Mouse (Mus musculus): Measurements from ENCODE around the gene Klhdc7b. TPM values are rescaled to one million over a fixed set of nuclear protein-coding genes. Genes with fewer than 3 reads are reported as not detected.

Gene Klhdc7b
- total RNA-seq (2017): not detected in 3 replicates

DNA sequence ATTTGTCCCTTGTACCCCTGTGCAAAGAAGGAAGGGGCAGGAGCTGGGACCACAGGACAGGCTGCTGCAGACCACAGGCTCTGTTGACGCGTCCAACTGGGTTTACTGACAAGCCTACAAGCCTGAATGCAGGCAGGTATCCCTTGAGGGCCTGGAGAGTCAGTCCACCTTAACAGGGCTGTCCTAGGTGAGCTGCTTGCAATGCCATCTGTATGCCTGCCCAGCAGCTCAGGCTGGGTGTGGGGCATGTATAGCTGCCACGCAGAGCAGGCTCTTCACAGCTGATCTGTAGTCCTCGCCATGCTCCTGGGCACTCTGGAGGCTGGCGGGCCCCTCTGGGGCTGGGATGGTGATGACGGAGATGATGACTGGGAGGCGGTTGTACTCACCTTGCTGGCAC is at the start of gene Klhdc7b:
Gene Klhdc7b (plus strand): TSS at position 301 of the 400 bp plus-strand sequence.
- ATAC-seq (replicated peaks; ENCODE audit: insufficient number of reproducible peaks, low FRiP score, low TSS enrichment, poor library complexity, severe bottlenecking): no peak

DNA sequence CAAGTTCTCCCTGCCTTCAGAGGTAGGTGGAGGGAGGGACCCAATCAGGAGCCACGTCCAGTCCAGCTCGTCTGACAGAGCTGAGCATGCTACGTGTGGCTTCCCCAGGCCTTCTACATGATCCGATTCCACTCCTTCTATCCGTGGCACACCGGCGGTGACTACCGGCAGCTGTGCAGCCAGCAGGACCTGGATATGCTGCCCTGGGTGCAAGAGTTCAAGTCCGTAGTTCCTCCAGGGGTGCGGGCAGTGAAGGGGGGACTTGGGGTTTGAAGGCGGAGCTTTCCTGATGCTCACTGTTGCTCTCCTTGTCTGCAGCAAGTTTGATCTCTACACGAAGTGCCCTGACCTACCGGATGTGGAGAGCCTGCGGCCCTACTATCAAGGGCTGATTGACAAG is 48.3 kb upstream of the Klhdc7b start:
- no peak for ATAC-seq (replicated peaks; ENCODE audit: insufficient number of reproducible peaks, low FRiP score, low TSS enrichment, poor library complexity, severe bottlenecking)

DNA sequence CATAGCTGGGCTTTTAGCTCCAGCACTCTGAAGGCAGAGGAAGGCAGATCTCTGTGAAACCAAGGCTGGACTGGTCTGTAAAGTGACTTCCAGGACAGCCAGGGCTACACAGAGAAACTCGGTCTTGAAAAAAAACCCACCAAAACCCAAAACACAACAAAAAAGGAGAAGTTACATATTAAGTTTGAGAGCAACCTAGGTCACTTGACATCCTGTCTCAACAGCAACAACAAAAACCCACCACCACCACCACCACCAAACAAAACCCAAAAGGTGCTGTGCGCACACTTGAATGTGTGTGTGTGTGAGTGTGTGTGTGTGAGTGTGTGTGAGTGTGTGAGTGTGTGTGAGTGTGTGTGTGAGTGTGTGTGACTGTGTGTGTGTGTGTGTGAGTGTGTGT is 45.0 kb upstream of the Klhdc7b start:
- no peak for ATAC-seq (replicated peaks; ENCODE audit: insufficient number of reproducible peaks, low FRiP score, low TSS enrichment, poor library complexity, severe bottlenecking)

GRCm38 (mm10) chr15:89340136-89340535 is 44.6 kb upstream of the Klhdc7b start:
- ATAC-seq (replicated peaks; ENCODE audit: insufficient number of reproducible peaks, low FRiP score, low TSS enrichment, poor library complexity, severe bottlenecking): no peak

DNA sequence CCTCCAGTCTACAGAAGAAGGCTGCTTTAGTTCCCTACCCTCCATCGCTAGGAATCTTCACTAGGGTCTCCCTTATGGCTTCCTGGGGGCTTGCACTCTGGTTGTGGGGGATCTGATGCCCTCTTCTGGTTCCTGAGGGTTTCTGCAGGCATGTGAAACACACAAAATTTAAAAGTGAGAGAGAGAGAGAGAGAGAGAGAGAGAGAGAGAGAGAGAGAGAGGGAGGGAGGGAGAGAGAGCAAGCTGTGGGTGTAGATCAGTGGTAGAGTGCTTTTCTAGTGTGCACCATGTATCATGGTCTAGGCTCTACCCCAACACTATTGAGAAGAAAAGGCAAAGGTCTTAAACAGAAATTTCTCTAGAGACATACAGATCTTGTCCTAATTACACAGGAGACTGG is 43.0 kb upstream of the Klhdc7b start:
- no peak for ATAC-seq (replicated peaks; ENCODE audit: insufficient number of reproducible peaks, low FRiP score, low TSS enrichment, poor library complexity, severe bottlenecking)

- ATAC-seq (replicated peaks; ENCODE audit: insufficient number of reproducible peaks, low FRiP score, low TSS enrichment, poor library complexity, severe bottlenecking): no peak
These were observed 41.4 kb upstream of the Klhdc7b start for GRCm38 (mm10) chr15:89343325-89343724.

DNA sequence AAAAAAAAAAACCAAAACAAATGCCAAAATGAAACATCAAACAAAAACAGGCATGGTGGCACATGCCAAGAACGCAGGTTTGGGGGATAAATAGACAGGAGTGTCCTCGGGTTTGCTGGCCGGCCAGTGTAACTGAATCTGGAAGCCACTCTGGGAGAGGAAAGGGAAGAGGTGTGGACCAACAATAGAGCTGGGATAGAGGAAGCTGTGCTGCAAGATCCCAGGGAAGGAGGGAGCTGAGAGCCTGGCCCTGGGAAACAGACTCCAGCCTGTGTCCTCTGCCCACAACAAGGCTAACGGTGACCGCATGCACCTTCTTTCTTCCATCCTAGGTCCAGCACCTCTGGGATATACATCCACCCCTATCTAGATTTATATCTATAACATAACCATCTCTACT is 34.3 kb upstream of the Klhdc7b start:
- no peak for ATAC-seq (replicated peaks; ENCODE audit: insufficient number of reproducible peaks, low FRiP score, low TSS enrichment, poor library complexity, severe bottlenecking)

GRCm38 (mm10) chr15:89351302-89351701 is 33.4 kb upstream of the Klhdc7b start:
- ATAC-seq (replicated peaks; ENCODE audit: insufficient number of reproducible peaks, low FRiP score, low TSS enrichment, poor library complexity, severe bottlenecking): no peak

DNA sequence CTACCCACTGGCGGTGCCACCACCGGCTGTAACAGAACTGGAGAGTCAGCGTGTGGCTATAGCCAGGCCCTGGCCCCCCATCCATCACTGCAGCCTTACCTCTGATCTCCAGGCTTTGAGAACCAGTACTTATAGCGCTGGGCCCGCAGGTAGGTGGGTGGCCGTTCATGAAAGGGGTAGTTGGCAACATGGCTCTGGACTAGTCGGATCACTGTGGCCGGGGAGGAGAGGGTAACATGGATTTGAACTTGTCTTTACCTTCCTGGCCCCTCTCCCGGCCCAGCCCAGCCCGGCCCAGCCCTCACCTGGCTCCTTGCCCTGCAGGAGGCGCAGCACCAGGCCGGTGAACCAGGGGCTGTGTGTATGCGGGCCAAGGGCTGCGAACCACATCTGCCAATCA is 32.7 kb upstream of the Klhdc7b start:
- no peak for ATAC-seq (replicated peaks; ENCODE audit: insufficient number of reproducible peaks, low FRiP score, low TSS enrichment, poor library complexity, severe bottlenecking)

GRCm38 (mm10) chr15:89352795-89353194 is 31.9 kb upstream of the Klhdc7b start:
- ATAC-seq (replicated peaks; ENCODE audit: insufficient number of reproducible peaks, low FRiP score, low TSS enrichment, poor library complexity, severe bottlenecking): no peak

- ATAC-seq (replicated peaks; ENCODE audit: insufficient number of reproducible peaks, low FRiP score, low TSS enrichment, poor library complexity, severe bottlenecking): no peak
These were observed 30.9 kb upstream of the Klhdc7b start for GRCm38 (mm10) chr15:89353837-89354236.

DNA sequence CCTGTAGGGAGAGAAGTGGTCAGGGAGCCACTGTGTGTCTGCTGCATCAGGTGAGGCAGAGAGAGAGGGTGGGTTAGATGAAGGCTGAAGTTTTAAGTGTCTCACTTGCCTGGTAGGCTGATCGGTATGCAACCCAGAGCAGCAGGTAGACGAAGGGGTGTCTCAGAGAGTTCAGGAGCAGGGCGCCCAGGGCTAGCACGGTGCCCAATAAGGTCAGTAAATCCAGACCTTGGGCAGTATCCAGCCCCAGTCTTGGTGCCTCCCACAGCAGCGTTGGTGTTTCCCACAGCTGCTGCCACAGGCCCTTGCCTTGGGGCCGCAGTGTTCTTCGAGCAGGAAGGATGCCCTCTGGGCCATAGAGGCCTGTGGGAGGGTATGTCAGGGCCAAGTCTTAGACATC is 30.3 kb upstream of the Klhdc7b start:
- ATAC-seq (replicated peaks; ENCODE audit: insufficient number of reproducible peaks, low FRiP score, low TSS enrichment, poor library complexity, severe bottlenecking): no peak

- ATAC-seq (replicated peaks; ENCODE audit: insufficient number of reproducible peaks, low FRiP score, low TSS enrichment, poor library complexity, severe bottlenecking): peak; percentile 88
These were observed 29.2 kb upstream of the Klhdc7b start, which contains the start of the genes Lmf2 and Ncaph2 for GRCm38 (mm10) chr15:89355241-89356187. Gene Lmf2, minus strand, starts transcription at chr15:89355659. Gene Ncaph2, plus strand, starts transcription at chr15:89355719.

- ATAC-seq (replicated peaks; ENCODE audit: insufficient number of reproducible peaks, low FRiP score, low TSS enrichment, poor library complexity, severe bottlenecking): no peak
These were observed 28.3 kb upstream of the Klhdc7b start for GRCm38 (mm10) chr15:89356372-89356771.

DNA sequence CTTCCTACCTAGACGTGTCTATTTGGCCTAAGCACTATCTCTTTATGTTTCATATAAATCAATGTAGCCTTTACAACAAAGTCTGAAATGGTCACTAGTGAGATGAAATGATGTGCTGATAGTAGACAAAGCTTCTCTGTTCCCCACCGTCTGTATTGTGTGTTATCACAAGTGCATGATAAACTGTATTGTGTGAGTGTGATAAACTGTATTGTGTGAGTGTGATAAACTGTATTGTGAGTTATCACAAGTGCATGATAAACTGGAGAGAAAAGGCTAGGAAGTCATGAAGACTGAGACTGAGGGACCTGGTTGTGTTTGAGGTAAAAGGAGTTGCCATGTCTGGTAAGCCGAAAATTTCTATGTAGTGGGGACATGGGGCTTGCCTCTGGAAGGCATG is 25.9 kb upstream of the Klhdc7b start:
- no peak for ATAC-seq (replicated peaks; ENCODE audit: insufficient number of reproducible peaks, low FRiP score, low TSS enrichment, poor library complexity, severe bottlenecking)

DNA sequence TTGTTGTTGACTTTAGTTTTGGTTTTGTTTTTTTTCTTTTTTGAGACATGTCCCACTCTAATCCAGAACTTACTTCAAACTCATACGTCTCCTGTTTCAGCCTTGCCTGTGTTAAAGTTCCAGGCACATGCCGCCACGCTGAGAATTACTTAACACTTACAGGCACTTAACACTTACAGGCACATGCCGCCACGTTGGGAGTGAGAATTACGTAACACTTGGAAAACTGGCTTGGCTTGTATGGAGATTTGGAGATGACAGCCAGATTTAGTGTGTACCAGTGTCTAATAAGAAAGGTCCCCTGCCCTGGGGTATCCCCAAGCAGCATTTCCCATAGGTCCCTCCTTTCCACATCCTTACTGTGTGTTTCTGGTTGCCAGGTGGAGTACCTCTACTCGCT is 21.7 kb upstream of the Klhdc7b start:
- no peak for ATAC-seq (replicated peaks; ENCODE audit: insufficient number of reproducible peaks, low FRiP score, low TSS enrichment, poor library complexity, severe bottlenecking)

GRCm38 (mm10) chr15:89365141-89365551 is 19.6 kb upstream of the Klhdc7b start:
- 0 out of 2 replicates have a peak, but pooled peaks have one; percentile 7 for ATAC-seq (replicated peaks; ENCODE audit: insufficient number of reproducible peaks, low FRiP score, low TSS enrichment, poor library complexity, severe bottlenecking)

DNA sequence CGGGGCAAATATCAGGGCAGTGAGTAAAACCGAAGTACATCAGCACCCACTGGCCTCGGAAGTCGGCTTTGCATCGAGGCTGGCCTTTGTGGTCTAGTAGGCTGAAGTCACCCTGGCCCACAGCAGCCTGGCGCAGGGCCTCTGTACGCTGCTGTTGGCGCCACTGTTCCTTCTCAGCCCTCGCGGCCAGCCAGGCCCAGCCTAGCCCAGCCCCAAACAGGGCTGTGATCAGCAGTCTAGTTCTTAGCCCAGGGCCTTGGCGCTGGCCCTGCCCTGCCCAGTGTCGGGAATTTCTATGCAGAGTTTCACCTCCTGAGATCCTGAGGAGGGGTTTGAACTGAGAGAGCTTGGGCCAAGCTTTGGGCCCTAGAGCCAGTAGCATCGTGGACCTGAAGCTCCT is 12.6 kb upstream of the Klhdc7b start:
- ATAC-seq (replicated peaks; ENCODE audit: insufficient number of reproducible peaks, low FRiP score, low TSS enrichment, poor library complexity, severe bottlenecking): no peak

DNA sequence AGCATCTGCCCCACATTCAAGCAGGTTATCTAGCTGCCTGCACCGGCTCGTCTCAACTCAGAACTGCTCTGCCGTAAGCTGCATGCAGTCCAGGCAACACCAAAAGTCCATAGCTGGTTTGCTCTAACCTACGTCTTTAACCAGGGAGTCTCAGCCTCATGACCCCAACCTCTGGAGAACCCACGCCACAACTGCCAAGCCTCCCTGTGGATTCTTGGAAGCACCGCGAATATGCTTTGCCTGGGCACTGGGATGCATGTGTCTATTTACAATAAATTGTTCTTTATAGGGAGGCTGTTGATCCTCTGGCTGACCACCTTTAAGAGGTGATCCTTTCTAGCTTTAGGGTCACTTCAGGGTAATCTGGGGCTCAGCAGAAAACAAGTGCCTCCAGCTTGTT is 12.2 kb upstream of the Klhdc7b start:
- ATAC-seq (replicated peaks; ENCODE audit: insufficient number of reproducible peaks, low FRiP score, low TSS enrichment, poor library complexity, severe bottlenecking): no peak

- peak; percentile 72 for ATAC-seq (replicated peaks; ENCODE audit: insufficient number of reproducible peaks, low FRiP score, low TSS enrichment, poor library complexity, severe bottlenecking)
These were observed 11.5 kb upstream of the Klhdc7b start for GRCm38 (mm10) chr15:89373027-89373761.

Data from monocyte, adult 5-6 weeks (primary cell).